Mouse (Mus musculus): ENCODE results near the gene Map7. TPM values are rescaled to one million over a fixed set of nuclear protein-coding genes. Genes with fewer than 3 reads are reported as not detected.

Gene Map7
- total RNA-seq, 2 experiments from 2014 or later: 90.6 to 102 TPM

GRCm38 (mm10) chr10:20220443-20221071 is 72.3 kb downstream of the Map7 start:
- DNase-seq (ENCODE audit: extremely low spot score in 1 of 2, low spot score in 1 of 2): no peak

GRCm38 (mm10) chr10:20222011-20222410 is 73.7 kb downstream of the Map7 start:
- no peak for DNase-seq (ENCODE audit: extremely low spot score in 1 of 2, low spot score in 1 of 2)

- DNase-seq (ENCODE audit: extremely low spot score in 1 of 2, low spot score in 1 of 2): no peak
These were observed 78.5 kb downstream of the Map7 start for GRCm38 (mm10) chr10:20226728-20227127.

GRCm38 (mm10) chr10:20230026-20230425 is 81.8 kb downstream of the Map7 start:
- DNase-seq (ENCODE audit: extremely low spot score in 1 of 2, low spot score in 1 of 2): no peak

GRCm38 (mm10) chr10:20233451-20233850 is 85.2 kb downstream of the Map7 start:
- DNase-seq (ENCODE audit: extremely low spot score in 1 of 2, low spot score in 1 of 2): no peak

GRCm38 (mm10) chr10:20234466-20234865 is 86.2 kb downstream of the Map7 start:
- DNase-seq (ENCODE audit: extremely low spot score in 1 of 2, low spot score in 1 of 2): no peak

GRCm38 (mm10) chr10:20235656-20236055 is 87.4 kb downstream of the Map7 start:
- no peak for DNase-seq (ENCODE audit: extremely low spot score in 1 of 2, low spot score in 1 of 2)

GRCm38 (mm10) chr10:20236241-20236640 is 88.0 kb downstream of the Map7 start:
- no peak for DNase-seq (ENCODE audit: extremely low spot score in 1 of 2, low spot score in 1 of 2)

GRCm38 (mm10) chr10:20238281-20238680 is 90.0 kb downstream of the Map7 start:
- DNase-seq (ENCODE audit: extremely low spot score in 1 of 2, low spot score in 1 of 2): no peak

- DNase-seq (ENCODE audit: extremely low spot score in 1 of 2, low spot score in 1 of 2): no peak
These were observed 92.6 kb downstream of the Map7 start for GRCm38 (mm10) chr10:20240858-20241257.

- DNase-seq (ENCODE audit: extremely low spot score in 1 of 2, low spot score in 1 of 2): no peak
These were observed 95.0 kb downstream of the Map7 start for GRCm38 (mm10) chr10:20243321-20243720.

GRCm38 (mm10) chr10:20245082-20245481 is 96.8 kb downstream of the Map7 start:
- DNase-seq (ENCODE audit: extremely low spot score in 1 of 2, low spot score in 1 of 2): no peak

GRCm38 (mm10) chr10:20249091-20249490 is 100.8 kb downstream of the Map7 start:
- DNase-seq (ENCODE audit: extremely low spot score in 1 of 2, low spot score in 1 of 2): no peak

- no peak for DNase-seq (ENCODE audit: extremely low spot score in 1 of 2, low spot score in 1 of 2)
These were observed 107.3 kb downstream of the Map7 start for GRCm38 (mm10) chr10:20255579-20255978.

GRCm38 (mm10) chr10:20257054-20257643 is 108.9 kb downstream of the Map7 start:
- DNase-seq (ENCODE audit: extremely low spot score in 1 of 2, low spot score in 1 of 2): no peak

GRCm38 (mm10) chr10:20257721-20258720 is 109.8 kb downstream of the Map7 start:
- DNase-seq (ENCODE audit: extremely low spot score in 1 of 2, low spot score in 1 of 2): no peak

GRCm38 (mm10) chr10:20259476-20259875 is 111.2 kb downstream of the Map7 start:
- no peak for DNase-seq (ENCODE audit: extremely low spot score in 1 of 2, low spot score in 1 of 2)

GRCm38 (mm10) chr10:20262896-20263295 is 114.6 kb downstream of the Map7 start:
- DNase-seq (ENCODE audit: extremely low spot score in 1 of 2, low spot score in 1 of 2): no peak

GRCm38 (mm10) chr10:20264479-20264878 is 116.2 kb downstream of the Map7 start:
- no peak for DNase-seq (ENCODE audit: extremely low spot score in 1 of 2, low spot score in 1 of 2)

GRCm38 (mm10) chr10:20267032-20267431 is 118.8 kb downstream of the Map7 start:
- DNase-seq (ENCODE audit: extremely low spot score in 1 of 2, low spot score in 1 of 2): no peak

GRCm38 (mm10) chr10:20268945-20269344 is 120.7 kb downstream of the Map7 start:
- DNase-seq (ENCODE audit: extremely low spot score in 1 of 2, low spot score in 1 of 2): no peak

All from layer of hippocampus, postnatal 25 days (tissue).